Mouse (Mus musculus): Measurements from ENCODE around the gene Gm28490. TPM values are rescaled to one million over a fixed set of nuclear protein-coding genes. Genes with fewer than 3 reads are reported as not detected.

Gene Gm28490
- not detected for total RNA-seq (2023)

GRCm38 (mm10) chrY:31634656-31635055 lies at the start of gene Gm28490:
Gm28490 (minus strand) TSS chrY:31634756.

